Mouse (Mus musculus): ENCODE measurements around the gene Gm45140.

The Gm45140 gene

DNA sequence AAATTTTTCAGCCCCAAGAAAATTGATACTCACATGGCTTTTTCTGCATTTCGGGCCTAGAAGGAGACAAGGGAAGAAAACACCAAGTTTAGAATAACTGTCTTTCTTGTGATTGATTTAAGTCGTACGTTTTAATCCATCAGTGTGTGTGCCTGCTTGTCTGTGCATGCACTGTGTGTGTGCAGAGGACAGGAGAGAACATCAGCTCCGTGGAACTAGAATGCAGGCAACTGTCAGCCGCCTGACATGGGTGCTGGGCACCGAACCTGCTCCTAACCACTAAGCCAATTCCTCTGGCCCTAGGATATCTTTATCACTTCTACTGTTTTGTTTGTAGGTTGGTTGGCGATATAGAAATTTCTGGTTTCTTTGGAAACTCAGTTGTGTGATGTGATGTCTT lies at the start of gene Gm45140:
Gm45140 (minus strand) TSS at position 101 of the 400 bp plus-strand sequence.
- DNase-seq (ENCODE audit: low spot score in 2 of 2): no peak

DNA sequence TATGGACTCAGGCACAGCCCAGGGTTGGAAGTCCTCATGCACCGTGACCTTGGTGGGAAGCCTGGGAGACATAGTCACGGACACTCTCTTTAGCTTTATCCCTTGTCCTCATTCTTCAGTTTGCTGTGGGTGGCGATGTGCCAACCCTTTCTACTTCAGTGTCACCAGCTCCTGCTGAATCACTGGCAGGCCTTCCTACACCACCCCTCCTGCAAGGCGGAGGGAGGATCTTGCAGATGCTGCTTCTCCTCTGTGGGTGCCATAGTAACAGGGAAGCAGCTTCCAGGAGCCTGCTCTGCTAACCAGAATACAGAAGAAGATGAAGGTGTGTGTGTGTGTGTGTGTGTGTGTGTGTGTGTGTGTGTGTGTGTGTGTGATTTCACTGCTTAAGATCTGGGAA lies 47.2 kb upstream of the Gm45140 start:
- DNase-seq (ENCODE audit: low spot score in 2 of 2): peak; percentile 86 to 89

GRCm38 (mm10) chr6:87882221-87882620 lies 46.6 kb upstream of the Gm45140 start:
- DNase-seq (ENCODE audit: low spot score in 2 of 2): no peak

DNA sequence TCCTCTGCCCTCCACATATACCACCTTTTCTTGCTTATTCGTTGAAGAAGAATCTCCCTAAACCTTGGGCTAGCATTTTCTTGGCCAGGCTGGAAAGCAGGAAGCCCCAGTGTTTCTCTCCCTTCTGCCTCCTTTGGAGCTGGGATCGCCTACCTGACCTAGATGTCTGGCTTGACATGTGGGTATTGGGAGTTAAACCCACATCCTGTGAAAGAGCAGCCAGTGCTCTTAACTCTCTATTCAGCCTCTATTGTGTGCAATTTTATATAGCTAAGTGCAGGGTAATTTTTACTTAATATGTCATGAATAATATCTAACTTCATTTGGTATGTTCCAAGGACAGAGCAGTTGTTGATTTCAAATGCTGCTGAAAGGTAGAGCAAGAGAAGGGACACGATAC lies 44.0 kb upstream of the Gm45140 start:
- DNase-seq (ENCODE audit: low spot score in 2 of 2): no peak

DNA sequence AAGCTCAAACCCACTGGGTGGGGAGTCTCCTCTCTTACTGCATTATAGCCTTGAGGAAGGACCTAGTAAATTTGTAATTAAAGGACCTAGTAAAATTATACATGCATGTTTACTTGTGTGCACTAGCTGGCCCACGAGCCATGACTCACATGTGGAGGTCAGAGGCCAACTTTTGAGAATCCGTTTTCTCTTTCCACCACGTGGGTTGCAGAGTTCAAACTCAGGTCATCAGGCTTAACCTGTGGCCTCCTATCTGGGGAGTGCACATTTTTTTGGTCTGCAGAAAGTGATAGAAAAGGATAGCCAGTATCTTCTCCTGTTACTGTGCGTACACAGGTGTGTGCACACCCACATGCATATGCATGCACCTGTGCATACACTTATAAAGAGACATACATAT lies 43.4 kb upstream of the Gm45140 start:
- no peak for DNase-seq (ENCODE audit: low spot score in 2 of 2)

DNA sequence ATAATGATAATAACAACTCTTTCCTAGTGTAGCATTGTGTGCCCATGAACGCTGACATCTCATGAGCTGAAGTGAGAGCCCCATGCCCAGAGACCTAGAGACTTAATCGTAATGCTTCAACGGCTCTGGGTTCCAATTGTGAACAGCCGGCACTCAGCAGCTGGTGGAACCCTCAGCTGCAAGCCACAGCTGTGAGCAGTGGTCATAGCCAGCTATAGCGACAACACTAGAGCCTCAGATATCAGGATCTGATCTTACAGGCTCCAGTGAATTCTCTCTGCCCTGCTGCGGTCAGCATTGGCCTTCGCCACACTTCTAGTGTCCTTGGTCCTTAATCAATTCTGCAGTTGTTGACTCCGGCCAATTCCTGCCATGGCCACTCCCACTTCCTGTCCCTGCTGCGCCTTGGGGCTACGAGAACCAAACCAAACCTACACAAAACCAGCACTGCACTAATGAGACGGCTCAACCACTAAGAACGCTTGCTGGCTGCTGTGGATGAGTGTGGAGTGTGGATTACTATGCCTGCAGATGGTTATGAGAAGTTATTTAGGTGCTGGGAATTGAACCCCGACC lies 40.6 kb upstream of the Gm45140 start:
- DNase-seq (ENCODE audit: low spot score in 2 of 2): no peak

GRCm38 (mm10) chr6:87875562-87875961 lies 40.0 kb upstream of the Gm45140 start:
- DNase-seq (ENCODE audit: low spot score in 2 of 2): no peak

- no peak for DNase-seq (ENCODE audit: low spot score in 2 of 2)
These were observed 39.5 kb upstream of the Gm45140 start for GRCm38 (mm10) chr6:87875083-87875482.

DNA sequence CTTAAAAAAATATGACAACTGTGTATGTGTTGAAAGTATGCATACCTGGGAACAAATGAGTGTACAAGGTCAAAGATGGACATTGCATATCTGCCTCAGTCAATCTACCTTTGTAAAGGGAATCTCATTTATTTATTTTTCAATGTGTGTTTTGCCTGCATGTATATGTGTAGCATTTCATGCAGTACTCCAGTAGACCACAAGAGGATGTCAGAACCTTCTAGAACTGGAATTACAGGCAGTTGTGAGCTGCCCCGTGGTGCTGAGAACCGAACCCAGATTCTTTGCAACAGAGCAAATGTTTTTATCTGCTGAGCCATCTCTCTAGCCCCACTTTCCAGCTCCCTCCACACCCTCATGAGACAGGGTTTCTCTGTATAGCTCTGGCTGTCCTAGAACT lies 38.4 kb upstream of the Gm45140 start:
- no peak for DNase-seq (ENCODE audit: low spot score in 2 of 2)

GRCm38 (mm10) chr6:87873104-87873503 lies 37.5 kb upstream of the Gm45140 start:
- DNase-seq (ENCODE audit: low spot score in 2 of 2): no peak

- DNase-seq (ENCODE audit: low spot score in 2 of 2): no peak
These were observed 35.6 kb upstream of the Gm45140 start for GRCm38 (mm10) chr6:87871240-87871639.

DNA sequence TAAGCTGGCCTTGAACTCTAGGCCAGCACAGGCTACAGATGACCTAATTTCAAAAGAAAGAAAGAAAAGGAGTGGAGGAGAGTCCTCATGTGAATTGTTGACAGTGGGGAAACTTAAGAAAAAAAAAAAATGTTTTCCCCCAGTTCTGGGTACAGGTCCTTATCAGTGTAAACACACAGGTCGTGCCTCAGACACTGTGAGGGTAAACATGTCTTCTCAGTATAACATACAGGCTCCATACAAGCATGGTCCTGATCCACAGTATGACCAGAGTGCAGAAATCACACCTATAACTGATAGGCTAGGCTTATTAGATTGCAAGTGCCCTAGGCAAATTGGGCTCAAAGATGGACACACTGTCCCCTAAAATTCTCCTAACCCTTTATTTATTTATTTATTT lies 34.8 kb upstream of the Gm45140 start:
- no peak for DNase-seq (ENCODE audit: low spot score in 2 of 2)

GRCm38 (mm10) chr6:87868871-87869506 lies 33.4 kb upstream of the Gm45140 start:
- DNase-seq (ENCODE audit: low spot score in 2 of 2): peak in 1 of 2 experiments; percentile 28

GRCm38 (mm10) chr6:87867256-87867655 lies 31.7 kb upstream of the Gm45140 start:
- no peak for DNase-seq (ENCODE audit: low spot score in 2 of 2)

DNA sequence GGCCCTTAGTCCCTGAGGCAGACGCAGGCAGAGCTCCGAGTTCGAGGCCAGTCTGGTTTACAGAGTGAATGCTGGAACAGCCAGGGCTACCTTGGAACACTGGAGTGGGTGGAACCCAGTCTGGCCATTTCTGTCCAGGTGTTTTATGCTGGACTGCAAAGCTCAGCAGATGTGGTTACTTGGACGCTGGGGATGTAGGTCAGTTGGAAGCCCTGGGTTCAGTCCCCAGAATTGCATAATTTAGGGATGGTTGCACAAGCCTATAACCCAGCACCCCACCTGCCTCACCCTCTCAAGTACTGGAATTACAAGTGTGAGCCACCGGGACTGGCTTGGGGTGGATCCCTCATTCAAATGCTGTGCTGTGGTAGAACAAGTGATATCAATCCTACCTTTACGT lies 30.6 kb upstream of the Gm45140 start:
- no peak for DNase-seq (ENCODE audit: low spot score in 2 of 2)

GRCm38 (mm10) chr6:87857071-87857470 lies 21.5 kb upstream of the Gm45140 start:
- DNase-seq (ENCODE audit: low spot score in 2 of 2): peak in 1 of 2 experiments; percentile 31

GRCm38 (mm10) chr6:87853446-87853845 lies 17.9 kb upstream of the Gm45140 start:
- DNase-seq (ENCODE audit: low spot score in 2 of 2): no peak

GRCm38 (mm10) chr6:87851871-87852270 lies 16.3 kb upstream of the Gm45140 start:
- DNase-seq (ENCODE audit: low spot score in 2 of 2): no peak

- peak; percentile 89 to 96 for DNase-seq (ENCODE audit: low spot score in 2 of 2)
These were observed 15.5 kb upstream of the Gm45140 start, which contains the start of gene Cnbp for GRCm38 (mm10) chr6:87850900-87851614. Gene Cnbp, minus strand, starts transcription at chr6:87851106.

GRCm38 (mm10) chr6:87850155-87850899 lies 14.7 kb upstream of the Gm45140 start:
- DNase-seq (ENCODE audit: low spot score in 2 of 2): peak in 1 of 2 experiments; percentile 33

DNA sequence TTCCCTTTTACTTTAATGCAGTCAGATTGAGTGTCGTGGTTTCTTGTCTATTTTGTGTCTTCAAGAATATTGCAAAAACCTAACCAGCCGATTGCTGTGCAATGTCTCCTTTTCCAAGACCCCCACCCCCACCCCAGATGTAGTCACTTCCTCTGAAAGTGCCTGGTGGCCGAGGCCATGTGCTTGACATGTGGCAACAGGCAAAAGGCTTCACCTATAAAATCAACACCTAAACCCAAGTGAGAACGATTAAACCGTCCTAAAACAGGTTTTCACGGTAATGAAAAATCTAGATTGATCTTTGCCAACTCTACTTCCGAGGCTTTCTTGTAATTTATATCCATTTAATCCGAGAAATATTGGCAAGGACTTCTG lies 14.2 kb upstream of the Gm45140 start:
- DNase-seq (ENCODE audit: low spot score in 2 of 2): no peak

- no peak for DNase-seq (ENCODE audit: low spot score in 2 of 2)
These were observed 11.2 kb upstream of the Gm45140 start for GRCm38 (mm10) chr6:87846813-87847212.

Data from left cerebral cortex, adult 9 months (tissue).